Mouse (Mus musculus): ENCODE results near the gene Cwf19l2.

- TF ChIP-seq POLR2A (IDR thresholded peaks at IDR 0.05; ENCODE audit: borderline replicate concordance, low read depth, low read length) (no peak), CTCF (IDR thresholded peaks at IDR 0.05; ENCODE audit: low read depth, low read length) (no peak)
Measured at GRCm38 (mm10) chr9:3519178-3519577, 115.8 kb downstream of the Cwf19l2 start.

Measured in bone marrow macrophage, adult 2 months (primary cell).